Mouse (Mus musculus) embryonic facial prominence, embryonic 15.5 days (tissue): ENCODE results near the gene Ppl. TPM values are rescaled to one million over a fixed set of nuclear protein-coding genes. Genes with fewer than 3 reads are reported as not detected.
A peak's percentile ranks its signal among the peaks of the same experiment; 100 is the strongest.

Experiments used
- ATAC-seq: fragments of 200-750 bp; cut with Nextera tagmentation; 2 replicates; pipeline ENCODE4 v1.8.0; 2017; ENCODE audit warnings: low read depth, moderate TSS enrichment; ENCODE audit not compliant: insufficient number of reproducible peaks, low FRiP score, low TSS enrichment
- H3K27ac ChIP-seq: fragments of 300-500 bp; sonication (generic); replicated peaks from 2 replicates; pipeline ENCODE4 v1.5.1; 2015; ENCODE audit warnings: mild to moderate bottlenecking, inconsistent platforms
- H3K27me3 ChIP-seq: fragments of 300-500 bp; sonication (generic); 2 replicates; pipeline ENCODE4 v1.6.1; 2015; ENCODE audit warnings: inconsistent platforms
- H3K36me3 ChIP-seq: fragments of 300-500 bp; sonication (generic); 2 replicates; pipeline ENCODE4 v1.6.1; 2015; ENCODE audit warnings: mild to moderate bottlenecking, inconsistent platforms
- H3K4me1 ChIP-seq: fragments of 300-500 bp; sonication (generic); 2 replicates; pipeline ENCODE4 v1.6.1; 2015; ENCODE audit warnings: inconsistent platforms
- H3K4me2 ChIP-seq: fragments of 300-500 bp; sonication (generic); replicated peaks from 2 replicates; pipeline ENCODE4 v1.6.1; 2015; ENCODE audit warnings: mild to moderate bottlenecking, inconsistent platforms
- H3K4me3 ChIP-seq: fragments of 300-500 bp; sonication (generic); replicated peaks from 2 replicates; pipeline ENCODE4 v1.5.1; 2015; ENCODE audit warnings: mild to moderate bottlenecking, inconsistent platforms
- H3K9ac ChIP-seq: fragments of 300-500 bp; sonication (generic); 2 replicates; pipeline ENCODE4 v1.6.1; 2015; ENCODE audit warnings: inconsistent platforms
- H3K9me3 ChIP-seq: fragments of 300-500 bp; sonication (generic); replicated peaks from 2 replicates; pipeline ENCODE4 v1.6.1; 2016; ENCODE audit warnings: inconsistent platforms
- WGBS: fragments of 180-500 bp; shearing (Covaris S2); methylation state at CpG from one replicate; pipeline ENCODE4 v1.1.7; 2015; 5-methylcytosine and 5-hydroxymethylcytosine counted together
- polyA plus RNA-seq: library from polyadenylated mRNA; unstranded; fragments of >200 nt; fragmentation: Nextera tagmentation; extraction: Ambion mirVana; gene quantifications from 2 replicates; pipeline ENCODE4 v1.2.1, GENCODE M21; 2015

Gene Ppl
- 45.8 and 52.3 TPM in 2 replicates for polyA plus RNA-seq

DNA sequence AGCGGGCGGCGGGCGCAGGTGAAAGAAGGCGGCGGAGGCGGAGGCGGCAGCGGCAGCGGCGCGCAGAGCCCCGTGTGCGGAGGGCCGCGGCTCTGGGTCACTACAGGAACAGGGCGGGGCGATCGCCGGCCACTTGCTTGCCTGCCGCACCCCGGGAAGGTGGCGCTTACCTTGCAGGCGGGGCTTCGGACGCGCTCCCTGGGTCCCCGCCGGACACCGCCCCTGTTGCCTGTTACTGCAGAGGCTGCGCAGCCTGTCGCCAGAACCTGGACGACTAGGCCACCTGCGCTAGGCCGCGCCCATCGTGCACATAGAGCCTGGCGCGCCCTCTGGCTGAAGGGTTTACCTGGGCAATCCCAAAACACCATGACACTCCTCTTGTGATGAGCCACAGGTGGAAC, at the start of gene Ppl:
TSS of gene Ppl (minus strand) at position 21 of the 401 bp plus-strand sequence.
- H3K4me1 ChIP-seq: peaks cover 59% of the 10 kb centered on the region
- H3K9ac ChIP-seq: peak within 1 kb of the TSS; percentile 4; the same call in 1 of the 2 replicates
- no peaks in the 10 kb centered on the region for H3K9me3 ChIP-seq
- no peaks in the 10 kb centered on the region for H3K36me3 ChIP-seq
- peak within 1 kb of the TSS; percentile 43 for H3K4me3 ChIP-seq
- H3K4me2 ChIP-seq: peak within 1 kb of the TSS; percentile 54
- peak within 1 kb of the TSS; percentile 73 for H3K27ac ChIP-seq
- peaks cover 44% of the 10 kb centered on the region for H3K27me3 ChIP-seq
- ATAC-seq: peak; percentile 35
- under 1% methylated on average over 32 of the region's 39 CpGs for WGBS

DNA sequence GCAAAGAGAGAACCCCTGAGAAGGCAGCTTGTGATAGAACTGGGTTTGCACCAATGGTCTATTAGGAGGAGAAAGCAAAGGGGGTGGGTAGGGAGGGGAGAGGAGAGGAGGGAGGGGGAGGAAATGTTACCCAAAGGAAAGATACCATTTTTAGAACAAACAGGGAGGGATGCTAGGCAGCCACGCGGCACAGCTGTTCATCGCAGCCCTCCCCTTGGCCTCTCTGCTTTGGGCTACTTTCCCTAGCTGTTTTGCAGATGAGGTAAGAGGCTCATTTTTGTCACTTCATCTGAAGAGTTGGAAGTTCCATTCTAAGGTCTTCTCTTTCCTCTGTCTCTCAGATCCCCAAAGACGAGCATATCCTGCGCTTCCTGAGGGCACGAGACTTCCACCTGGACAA, 40.4 kb upstream of the Ppl start:
- H3K27me3 ChIP-seq: no peaks in the 10 kb centered on the region

DNA sequence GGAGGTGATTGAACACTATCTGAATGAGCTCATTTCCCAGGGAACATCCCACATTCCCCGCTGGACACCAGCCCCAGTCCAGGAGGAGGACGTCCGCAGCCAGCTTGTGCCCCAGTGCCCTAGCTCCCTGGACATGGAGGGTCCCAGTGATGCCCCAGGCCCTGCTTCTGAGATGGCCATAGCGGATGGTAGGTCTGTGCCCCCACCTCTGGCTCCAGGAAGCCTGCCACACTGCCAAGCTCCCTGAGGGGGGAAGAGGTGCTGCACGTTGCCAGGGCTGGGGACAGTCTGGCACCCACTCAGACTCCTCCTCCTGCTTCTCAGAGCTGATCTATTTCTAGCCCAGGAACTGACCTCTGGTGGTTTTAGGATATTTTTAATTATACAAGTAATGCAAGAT, 36.6 kb upstream of the Ppl start:
- no peak overlapping the region for H3K9ac ChIP-seq
- H3K4me3 ChIP-seq: no peak overlapping the region
- ATAC-seq: no peak
- no peaks in the 10 kb centered on the region for H3K36me3 ChIP-seq
- H3K9me3 ChIP-seq: no peaks in the 10 kb centered on the region
- no peak overlapping the region for H3K4me2 ChIP-seq
- no peaks in the 10 kb centered on the region for H3K27me3 ChIP-seq
- no peak overlapping the region for H3K27ac ChIP-seq
- no peaks in the 10 kb centered on the region for H3K4me1 ChIP-seq
- WGBS: 67% methylated on average over 5 of the region's 5 CpGs

More for the DNA sequence above, 40.4 kb upstream of the Ppl start:
- Histone ChIP-seq H3K4me3 (no peak overlapping the region), H3K4me1 (no peaks in the 10 kb centered on the region), H3K4me2 (no peak overlapping the region), H3K9ac (no peak overlapping the region), H3K36me3 (no peaks in the 10 kb centered on the region), H3K27ac (no peak overlapping the region), H3K9me3 (no peaks in the 10 kb centered on the region)
- WGBS: 85% methylated on average over 6 of the region's 6 CpGs
- ATAC-seq: no peak

DNA sequence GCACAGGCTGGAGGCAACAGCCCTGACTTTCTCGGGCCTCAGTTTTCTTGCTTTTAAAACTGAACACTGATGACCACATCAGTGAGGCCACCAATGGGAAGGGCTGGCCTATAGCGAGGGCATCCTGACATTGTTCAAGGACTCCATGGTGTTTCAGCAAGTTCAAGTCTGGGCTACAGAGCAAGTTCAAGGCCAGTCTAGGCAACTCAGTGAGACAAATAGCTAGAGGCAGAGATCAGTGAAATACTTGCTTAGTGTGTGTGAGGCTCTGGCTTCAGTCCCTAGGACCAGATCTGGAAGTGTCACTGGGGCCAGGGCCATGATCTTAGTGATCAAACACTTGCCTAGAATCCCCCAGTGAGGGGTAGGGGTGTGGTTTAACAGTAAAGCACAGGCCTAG, 35.8 kb upstream of the Ppl start:
- Histone ChIP-seq H3K27me3 (no peaks in the 10 kb centered on the region), H3K36me3 (no peaks in the 10 kb centered on the region), H3K27ac (no peak overlapping the region), H3K9me3 (no peaks in the 10 kb centered on the region), H3K4me3 (no peak overlapping the region), H3K4me1 (no peaks in the 10 kb centered on the region), H3K9ac (no peak overlapping the region), H3K4me2 (no peak overlapping the region)
- 77% methylated on average over 2 of the region's 2 CpGs for WGBS
- no peak for ATAC-seq

DNA sequence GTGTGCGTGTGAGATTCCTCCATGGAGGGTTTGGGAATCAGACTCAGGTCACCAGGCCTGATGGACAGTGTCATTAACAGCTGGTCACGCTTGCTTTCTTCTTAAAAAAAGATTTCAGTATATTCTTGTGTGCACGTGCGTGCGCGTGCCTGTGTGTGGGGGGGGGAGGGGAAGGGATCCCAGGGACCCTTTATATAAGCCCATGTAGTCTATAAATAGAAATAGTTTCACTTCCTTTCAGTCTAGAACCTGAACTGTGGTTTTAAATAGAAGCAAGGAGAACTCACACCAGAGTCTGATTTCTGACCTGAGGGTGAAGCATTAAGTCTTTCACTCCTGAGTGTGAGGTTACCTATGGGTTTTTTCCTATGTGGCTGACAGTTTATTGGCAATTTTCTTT, 32.1 kb upstream of the Ppl start:
- Histone ChIP-seq H3K4me2 (no peak overlapping the region), H3K4me3 (no peak overlapping the region)
- ATAC-seq: no peak

DNA sequence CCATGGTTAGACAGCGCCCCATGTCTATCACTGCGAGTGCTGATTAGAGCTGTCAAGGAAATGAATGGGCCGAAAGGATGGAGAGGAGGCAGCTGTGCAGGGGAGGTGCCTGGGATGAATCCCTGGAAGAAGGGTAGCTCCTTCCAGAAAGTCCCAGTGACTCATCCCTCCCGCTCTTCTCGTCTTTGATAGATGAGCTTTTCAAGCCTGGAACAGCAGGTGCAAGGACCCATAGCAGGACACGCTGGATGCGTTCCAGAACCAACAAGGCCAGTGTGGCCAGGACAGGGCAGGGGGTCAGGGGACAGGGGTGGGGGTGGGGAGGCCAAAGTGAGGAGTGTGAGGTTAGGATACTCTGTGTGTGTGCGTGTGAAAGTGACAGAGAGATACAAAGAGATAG, 27.0 kb upstream of the Ppl start:
- Histone ChIP-seq H3K4me2 (no peak overlapping the region), H3K27me3 (no peaks in the 10 kb centered on the region), H3K9ac (no peak overlapping the region), H3K27ac (no peak overlapping the region), H3K36me3 (no peaks in the 10 kb centered on the region), H3K9me3 (no peaks in the 10 kb centered on the region), H3K4me3 (no peak overlapping the region), H3K4me1 (no peaks in the 10 kb centered on the region)
- no peak for ATAC-seq
- whole genome bisulfite sequencing: 78% methylated on average over 8 of the region's 8 CpGs

More for the DNA sequence above, 32.1 kb upstream of the Ppl start:
- no peaks in the 10 kb centered on the region for H3K4me1 ChIP-seq
- no peaks in the 10 kb centered on the region for H3K27me3 ChIP-seq
- 74% methylated on average over 6 of the region's 6 CpGs for WGBS
- H3K9me3 ChIP-seq: no peaks in the 10 kb centered on the region
- H3K9ac ChIP-seq: no peak overlapping the region
- H3K36me3 ChIP-seq: no peaks in the 10 kb centered on the region
- H3K27ac ChIP-seq: no peak overlapping the region

DNA sequence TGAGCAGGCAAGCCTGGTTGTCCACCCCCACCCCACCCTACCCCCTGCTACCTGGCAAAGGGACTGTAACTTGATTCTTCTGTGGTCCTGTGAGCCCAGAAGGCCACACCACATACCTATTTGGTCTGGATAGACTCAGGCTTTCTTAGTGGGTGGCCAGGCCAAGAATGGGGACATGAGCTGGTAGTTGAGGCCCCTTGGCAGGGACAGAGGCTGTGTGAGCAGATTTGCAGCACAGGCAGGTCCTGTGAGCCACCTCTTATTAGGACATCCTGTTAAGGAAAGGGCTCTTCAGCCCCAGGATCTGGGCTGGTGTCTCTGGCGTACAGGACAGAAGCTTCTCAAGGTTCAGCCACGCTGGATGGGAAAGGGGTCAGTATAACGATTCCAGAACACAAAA, 24.9 kb upstream of the Ppl start:
- no peak overlapping the region for H3K27ac ChIP-seq

DNA sequence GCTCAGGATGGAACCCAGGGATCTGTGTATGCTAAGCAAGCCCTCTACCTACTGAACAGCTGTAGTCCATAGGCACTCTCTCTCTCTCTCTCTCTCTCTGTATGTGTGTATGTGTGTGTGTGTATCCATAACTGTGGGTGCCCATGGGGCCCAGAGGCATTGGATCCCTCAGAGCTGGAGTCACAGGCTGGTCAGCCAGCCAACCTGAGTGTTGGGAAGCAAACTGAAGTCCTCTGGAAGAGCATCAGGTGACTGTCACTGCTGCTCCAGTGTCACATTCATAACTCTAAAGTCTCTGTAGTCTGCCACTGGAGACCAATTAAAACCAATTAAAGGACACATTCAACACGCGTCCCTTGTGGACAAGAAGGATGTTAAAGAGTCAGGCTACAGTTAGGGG, 24.3 kb upstream of the Ppl start:
- H3K9ac ChIP-seq: no peak overlapping the region

More for the DNA sequence above, 24.9 kb upstream of the Ppl start:
- Histone ChIP-seq H3K27me3 (no peaks in the 10 kb centered on the region), H3K9ac (no peak overlapping the region), H3K4me1 (no peaks in the 10 kb centered on the region), H3K4me2 (no peak overlapping the region), H3K9me3 (no peaks in the 10 kb centered on the region), H3K4me3 (no peak overlapping the region), H3K36me3 (no peaks in the 10 kb centered on the region)
- no peak for ATAC-seq
- WGBS: 78% methylated on average over 3 of the region's 3 CpGs

DNA sequence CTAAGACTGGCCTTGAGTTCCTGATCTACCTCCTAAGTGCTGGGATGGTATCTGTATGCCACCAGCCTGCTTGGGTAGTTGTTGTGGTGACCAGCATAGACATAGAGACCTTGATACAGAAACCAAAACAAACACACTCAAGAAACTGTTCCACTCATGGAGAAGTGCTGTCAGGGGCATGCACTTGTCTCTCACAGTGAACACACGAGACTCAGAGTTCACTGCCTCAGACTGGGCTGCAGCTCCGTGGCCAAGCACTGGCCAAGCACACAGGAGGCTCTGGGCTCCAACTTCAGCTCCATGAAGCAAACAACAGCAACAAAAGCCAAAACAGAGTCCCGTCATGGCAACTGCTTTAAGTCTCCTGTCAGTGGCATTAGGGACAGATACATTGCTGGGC, 22.8 kb upstream of the Ppl start:
- no peak overlapping the region for H3K4me2 ChIP-seq
- H3K4me1 ChIP-seq: no peaks in the 10 kb centered on the region
- no peaks in the 10 kb centered on the region for H3K36me3 ChIP-seq
- no peak overlapping the region for H3K9ac ChIP-seq
- no peaks in the 10 kb centered on the region for H3K9me3 ChIP-seq
- 60% methylated on average over 3 of the region's 3 CpGs for WGBS
- H3K27me3 ChIP-seq: no peaks in the 10 kb centered on the region; the same call in 1 of the 2 replicates
- ATAC-seq: no peak
- H3K4me3 ChIP-seq: no peak overlapping the region
- no peak overlapping the region for H3K27ac ChIP-seq

More for the DNA sequence above, 24.3 kb upstream of the Ppl start:
- Histone ChIP-seq H3K27me3 (no peaks in the 10 kb centered on the region), H3K4me1 (no peaks in the 10 kb centered on the region), H3K9me3 (no peaks in the 10 kb centered on the region), H3K4me2 (no peak overlapping the region), H3K27ac (no peak overlapping the region), H3K4me3 (no peak overlapping the region), H3K36me3 (no peaks in the 10 kb centered on the region)
- WGBS: 42% methylated on average over 2 of the region's 2 CpGs
- ATAC-seq: 0 out of 2 replicates have a peak, but pooled peaks have one; percentile 8

DNA sequence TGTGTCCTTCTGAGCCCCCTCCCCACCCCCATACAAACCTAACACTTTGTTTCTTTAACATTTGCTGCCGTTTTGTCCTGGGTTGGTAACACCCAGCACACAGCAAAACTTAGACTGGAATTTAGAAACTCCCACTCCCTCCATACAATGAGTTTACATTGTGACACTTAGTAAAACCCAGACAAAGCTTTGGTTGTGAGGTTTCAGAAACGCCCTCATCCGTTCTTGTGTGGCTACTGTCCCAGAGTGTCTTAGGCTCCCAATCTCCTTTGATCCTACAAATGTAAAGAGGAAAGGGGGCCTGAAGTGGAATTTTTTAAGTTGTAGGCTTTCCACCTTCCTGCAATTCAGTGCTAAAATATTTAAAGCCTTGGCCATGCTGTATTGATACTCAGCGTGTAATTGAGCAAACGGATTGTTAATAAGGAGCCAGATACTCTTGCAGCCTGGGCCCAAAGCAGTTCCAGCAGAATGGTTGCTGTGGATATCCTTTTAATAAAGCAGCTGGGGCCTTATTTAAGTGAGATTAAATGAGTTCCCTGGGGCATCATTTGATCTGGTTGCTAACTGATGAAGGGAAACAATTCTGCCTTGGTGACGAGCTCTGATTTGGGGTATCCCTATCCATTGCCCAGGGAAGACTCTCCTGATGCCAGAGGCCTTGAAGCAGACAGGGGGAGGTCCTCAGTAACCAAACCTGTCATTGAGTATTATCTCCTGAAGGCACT, 21.2 kb upstream of the Ppl start:
- WGBS: 25% methylated on average over 6 of the region's 6 CpGs
- H3K27me3 ChIP-seq: peaks cover 11% of the 10 kb centered on the region; the same call in 1 of the 2 replicates
- no peaks in the 10 kb centered on the region for H3K36me3 ChIP-seq
- no peak overlapping the region for H3K27ac ChIP-seq
- H3K9ac ChIP-seq: no peak overlapping the region
- no peaks in the 10 kb centered on the region for H3K4me1 ChIP-seq
- no peaks in the 10 kb centered on the region for H3K9me3 ChIP-seq
- no peak for ATAC-seq
- no peak overlapping the region for H3K4me2 ChIP-seq
- no peak overlapping the region for H3K4me3 ChIP-seq

DNA sequence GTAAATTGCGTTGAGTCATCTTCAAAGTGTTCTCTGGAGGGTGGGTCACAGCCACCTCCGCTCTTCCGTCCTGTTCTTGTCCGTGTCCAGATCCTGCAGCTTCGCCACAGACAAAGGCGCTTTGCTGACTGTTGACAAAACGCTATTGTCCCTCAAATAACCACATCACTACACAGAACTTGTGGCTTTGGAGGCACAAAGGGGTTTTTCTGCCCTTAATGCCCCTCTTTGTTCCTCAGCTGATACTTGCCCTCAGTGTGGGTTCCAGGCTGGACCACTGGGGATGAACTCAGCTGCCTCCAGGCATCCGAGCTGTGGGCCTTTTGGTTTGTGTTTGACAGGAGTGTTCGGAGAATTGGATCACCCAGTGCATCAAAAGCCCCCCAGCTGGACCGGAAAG, 18.3 kb upstream of the Ppl start:
- H3K4me2 ChIP-seq: no peak overlapping the region
- H3K27ac ChIP-seq: no peak overlapping the region
- no peaks in the 10 kb centered on the region for H3K36me3 ChIP-seq
- ATAC-seq: no peak
- WGBS: 48% methylated on average over 10 of the region's 10 CpGs
- H3K27me3 ChIP-seq: peaks cover 36% of the 10 kb centered on the region
- no peak overlapping the region for H3K9ac ChIP-seq
- H3K9me3 ChIP-seq: no peaks in the 10 kb centered on the region
- no peak overlapping the region for H3K4me3 ChIP-seq
- H3K4me1 ChIP-seq: peaks cover 15% of the 10 kb centered on the region; the same call in 1 of the 2 replicates

DNA sequence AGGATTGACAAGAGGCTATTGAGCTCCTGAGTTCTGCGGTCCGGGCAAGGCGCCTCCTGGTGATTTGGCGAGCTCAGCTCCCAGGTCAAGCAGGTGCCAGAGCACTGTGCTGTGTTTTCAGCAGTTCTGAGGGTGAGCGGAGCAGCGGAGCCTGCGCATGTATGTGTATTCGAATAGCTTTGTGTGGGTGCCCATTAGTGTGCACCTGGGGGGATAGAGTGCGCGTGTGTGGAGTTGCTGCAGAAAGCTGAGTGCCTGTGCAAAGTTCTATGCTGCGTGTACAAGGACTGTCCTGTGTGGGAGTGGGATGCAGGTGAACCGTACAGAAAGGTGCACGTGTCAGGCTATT, 14.8 kb upstream of the Ppl start, which contains the start of gene Sec14l5:
TSS of gene Sec14l5 (plus strand) at position 73 of the 349 bp plus-strand sequence.
- H3K4me1 ChIP-seq: peaks cover 18% of the 10 kb centered on the region; the same call in 1 of the 2 replicates
- peak within 1 kb of the TSS; percentile 54 for H3K4me2 ChIP-seq
- 17% methylated on average over 13 of the region's 13 CpGs for WGBS
- H3K9ac ChIP-seq: no peak within 1 kb of the TSS
- no peak within 1 kb of the TSS for H3K27ac ChIP-seq
- no peaks in the 10 kb centered on the region for H3K36me3 ChIP-seq
- peak within 1 kb of the TSS; percentile 33 for H3K4me3 ChIP-seq
- no peaks in the 10 kb centered on the region for H3K9me3 ChIP-seq
- H3K27me3 ChIP-seq: peaks cover 36% of the 10 kb centered on the region
- ATAC-seq: 0 out of 2 replicates have a peak, but pooled peaks have one; percentile 1
